Mouse (Mus musculus): ENCODE data around the gene Rps19.
"Not testable (repeated sequence)": the region's sequence is repeated elsewhere in the genome, so short reads cannot be mapped to it uniquely, and the experiment has no call there.

Gene Rps19

GRCm38 (mm10) chr7:24883896-24884692 is at the start of gene Rps19:
Rps19 (plus strand) TSS chr7:24884371.
- DNase-seq: peak; percentile 100

GRCm38 (mm10) chr7:24838732-24839409 is 45.3 kb upstream of the Rps19 start:
- DNase-seq: not testable (repeated sequence)

- no peak for DNase-seq
Observed at GRCm38 (mm10) chr7:24839410-24839808, 44.8 kb upstream of the Rps19 start.

GRCm38 (mm10) chr7:24840331-24840730 is 43.8 kb upstream of the Rps19 start:
- DNase-seq: no peak

GRCm38 (mm10) chr7:24841009-24841408 is 43.2 kb upstream of the Rps19 start:
- no peak for DNase-seq

- no peak for DNase-seq
Observed at GRCm38 (mm10) chr7:24844144-24844543, 40.0 kb upstream of the Rps19 start.

- DNase-seq: no peak
Observed at GRCm38 (mm10) chr7:24845181-24845580, 39.0 kb upstream of the Rps19 start.

GRCm38 (mm10) chr7:24845713-24846112 is 38.5 kb upstream of the Rps19 start:
- DNase-seq: no peak

- DNase-seq: not testable (repeated sequence)
Observed at GRCm38 (mm10) chr7:24846576-24846975, 37.6 kb upstream of the Rps19 start.

- DNase-seq: no peak
Observed at GRCm38 (mm10) chr7:24850162-24850561, 34.0 kb upstream of the Rps19 start.

- DNase-seq: no peak
Observed at GRCm38 (mm10) chr7:24850899-24851303, 33.3 kb upstream of the Rps19 start.

GRCm38 (mm10) chr7:24851596-24852325 is 32.4 kb upstream of the Rps19 start:
- DNase-seq: no peak

GRCm38 (mm10) chr7:24852557-24853232 is 31.5 kb upstream of the Rps19 start:
- no peak for DNase-seq

- DNase-seq: no peak
Observed at GRCm38 (mm10) chr7:24853233-24853563, 31.0 kb upstream of the Rps19 start.

GRCm38 (mm10) chr7:24853695-24854094 is 30.5 kb upstream of the Rps19 start:
- no peak for DNase-seq

GRCm38 (mm10) chr7:24856460-24857120 is 27.6 kb upstream of the Rps19 start:
- DNase-seq: no peak

GRCm38 (mm10) chr7:24859234-24859633 is 24.9 kb upstream of the Rps19 start:
- no peak for DNase-seq

GRCm38 (mm10) chr7:24861913-24862312 is 22.3 kb upstream of the Rps19 start, which contains the start of gene Gm9844:
Gm9844 (plus strand) TSS chr7:24862213.
- DNase-seq: no peak

- no peak for DNase-seq
Observed at GRCm38 (mm10) chr7:24862853-24863252, 21.3 kb upstream of the Rps19 start.

- DNase-seq: no peak
Observed at GRCm38 (mm10) chr7:24864156-24864555, 20.0 kb upstream of the Rps19 start.

GRCm38 (mm10) chr7:24869080-24869479 is 15.1 kb upstream of the Rps19 start:
- DNase-seq: no peak

- DNase-seq: no peak
Observed at GRCm38 (mm10) chr7:24869532-24870165, 14.5 kb upstream of the Rps19 start, which contains the start of the genes Lypd4 and Dmrtc2. Lypd4 (minus strand) TSS chr7:24869941. Dmrtc2 (plus strand) TSS chr7:24870057.

Data from cerebellum, adult 9-11 months (tissue).